In genomic region chr17:16155587-16155986, GRCm38 (mm10) we compare ENCODE assay signal across 25 mouse cellular contexts.
"Had no signal": no experiment of that assay in that cellular context is flagged by ENCODE, and none has a peak within 500 bp of the region (broad histone marks: within the 10 kb centered on the region; RNA-seq: fewer than 3 reads in every experiment).

No protein-coding gene starts in this region.

- ATAC-seq: hindbrain, embryonic 16.5 days; inflammation-experienced regulatory T-cells, adult 6 months; intestine, embryonic 15.5 days; intestine, postnatal 0 days had no signal

- H3K4me1 ChIP-seq: heart, embryonic 10.5 days; intestine, embryonic 15.5 days; limb, embryonic 12.5 days; limb, embryonic 15.5 days; liver, embryonic 13.5 days; liver, embryonic 15.5 days had no signal

- H3K36me3 ChIP-seq: heart, embryonic 10.5 days; heart, embryonic 12.5 days; hindbrain, embryonic 10.5 days; hindbrain, embryonic 12.5 days; intestine, embryonic 15.5 days; limb, embryonic 12.5 days; limb, embryonic 15.5 days; liver, embryonic 13.5 days; liver, embryonic 15.5 days had no signal

- DNase-seq: gastrocnemius, postnatal 14 days; gastrocnemius, postnatal 36 days; heart, adult 11 months; heart, postnatal 10 days; heart, postnatal 4 days; kidney, adult 18-20 months; kidney, adult 8-10 months; kidney, postnatal 10 days; kidney, postnatal 36 days; layer of hippocampus, adult 9-11 months; layer of hippocampus, postnatal 36 days; left cerebral cortex, postnatal 4 days; liver, embryonic 13.5 days had no signal

- H3K27me3 ChIP-seq: heart, embryonic 12.5 days; hindbrain, embryonic 12.5 days; intestine, embryonic 15.5 days; limb, embryonic 12.5 days; limb, embryonic 15.5 days; liver, embryonic 13.5 days; liver, embryonic 15.5 days had no signal

- H3K4me3 ChIP-seq: heart, embryonic 10.5 days; heart, embryonic 12.5 days; hindbrain, embryonic 10.5 days; hindbrain, embryonic 12.5 days; intestine, embryonic 15.5 days; limb, embryonic 12.5 days; limb, embryonic 15.5 days; liver, embryonic 13.5 days; liver, embryonic 15.5 days had no signal

- H3K9me3 ChIP-seq: heart, embryonic 12.5 days; hindbrain, embryonic 12.5 days; intestine, embryonic 15.5 days; limb, embryonic 12.5 days; limb, embryonic 15.5 days; liver, embryonic 13.5 days; liver, embryonic 15.5 days had no signal

- H3K4me2 ChIP-seq: heart, embryonic 12.5 days; hindbrain, embryonic 12.5 days; hindbrain, embryonic 14.5 days; intestine, embryonic 15.5 days; limb, embryonic 12.5 days; limb, embryonic 15.5 days; liver, embryonic 13.5 days; liver, embryonic 15.5 days had no signal

- H3K9ac ChIP-seq: heart, embryonic 12.5 days; hindbrain, embryonic 12.5 days; hindbrain, embryonic 14.5 days; intestine, embryonic 15.5 days; limb, embryonic 12.5 days; limb, embryonic 15.5 days; liver, embryonic 13.5 days; liver, embryonic 15.5 days had no signal

- H3K27ac ChIP-seq: heart, embryonic 10.5 days; hindbrain, embryonic 10.5 days; hindbrain, embryonic 12.5 days; hindbrain, embryonic 14.5 days; intestine, embryonic 15.5 days; limb, embryonic 12.5 days; limb, embryonic 15.5 days; liver, embryonic 13.5 days; liver, embryonic 15.5 days had no signal
